Mouse (Mus musculus): Measurements from ENCODE around the gene Gm8082. TPM values are rescaled to one million over a fixed set of nuclear protein-coding genes. Genes with fewer than 3 reads are reported as not detected.
"Not testable (repeated sequence)": the region's sequence is repeated elsewhere in the genome, so short reads cannot be mapped to it uniquely, and the experiment has no call there.

Gm8082 gene
- not detected in 2 replicates for polyA plus RNA-seq (2016; fragmentation: Nextera tagmentation; extraction: Ambion mirVana)

DNA sequence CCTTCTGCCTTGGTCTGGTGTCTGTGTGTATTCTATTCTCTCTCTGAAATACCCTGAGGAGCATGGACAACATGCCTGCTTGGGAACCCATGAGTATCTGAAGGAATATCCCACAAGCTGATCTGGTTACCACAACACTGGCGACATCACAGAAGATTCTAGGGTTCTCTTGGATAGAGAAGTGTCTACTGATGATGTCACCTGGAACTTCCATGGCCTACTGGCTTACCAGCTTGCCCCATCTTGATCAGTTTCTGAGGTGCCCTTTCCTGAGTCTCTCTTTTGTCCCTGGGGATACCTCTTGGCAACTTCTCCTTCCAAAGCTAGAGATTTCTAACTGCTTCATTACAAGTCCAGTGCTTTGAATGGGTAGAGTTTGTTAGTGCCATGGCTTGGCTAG is at the start of gene Gm8082:
Gene Gm8082 (minus strand): TSS at position 101 of the 400 bp plus-strand sequence.
- not testable (repeated sequence) for H3K9ac ChIP-seq; H3K4me1 ChIP-seq; H3K27ac ChIP-seq; H3K9me3 ChIP-seq (replicated peaks); H3K27me3 ChIP-seq; ATAC-seq (ENCODE audit: low FRiP score); H3K36me3 ChIP-seq; H3K4me2 ChIP-seq (replicated peaks); H3K4me3 ChIP-seq
- WGBS: no CpG with 5 or more reads among the region's 1 CpGs

DNA sequence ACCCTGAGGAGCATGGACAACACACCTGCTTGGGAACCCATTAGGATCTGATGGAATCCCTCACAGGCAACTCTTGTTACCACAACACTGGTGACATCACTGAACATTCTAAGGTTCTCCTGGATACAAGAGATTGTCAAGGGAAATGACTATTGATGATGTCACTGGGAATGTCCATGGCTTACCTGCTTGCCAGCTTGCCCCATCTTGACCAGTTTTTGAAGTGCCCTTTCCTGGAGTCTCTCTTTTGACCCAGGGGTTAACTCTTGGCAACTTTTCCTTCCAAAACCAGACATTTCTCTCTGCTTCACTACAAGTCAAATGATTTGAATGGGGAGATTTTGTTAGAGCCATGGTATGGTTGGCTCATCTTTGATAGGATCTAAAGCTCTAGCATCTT is 22.1 kb upstream of the Gm8082 start, which contains the start of gene Gm10376:
Gene Gm10376 (minus strand): TSS at position 101 of the 400 bp plus-strand sequence.
- not testable (repeated sequence) for H3K27me3 ChIP-seq; H3K4me2 ChIP-seq (replicated peaks); H3K4me1 ChIP-seq; H3K27ac ChIP-seq; H3K4me3 ChIP-seq; H3K36me3 ChIP-seq; H3K9me3 ChIP-seq (replicated peaks); H3K9ac ChIP-seq; ATAC-seq (ENCODE audit: low FRiP score)

Other genes with a start within 250 kb of the Gm8082 start
- not detected in 2 replicates for gene Gm3015, start 224.8 kb downstream of the Gm8082 start, polyA plus RNA-seq (2016; fragmentation: Nextera tagmentation; extraction: Ambion mirVana)
- not detected in 2 replicates for gene Gm10377, start 195.6 kb downstream of the Gm8082 start, polyA plus RNA-seq (2016; fragmentation: Nextera tagmentation; extraction: Ambion mirVana)
- gene Gm21977, start 140.1 kb downstream of the Gm8082 start, polyA plus RNA-seq (2016; fragmentation: Nextera tagmentation; extraction: Ambion mirVana): not detected in 2 replicates
- gene Gm10376, start 22.0 kb upstream of the Gm8082 start, polyA plus RNA-seq (2016; fragmentation: Nextera tagmentation; extraction: Ambion mirVana): not detected in 2 replicates
- not detected in 2 replicates for gene Gm8094, start 83.0 kb upstream of the Gm8082 start, polyA plus RNA-seq (2016; fragmentation: Nextera tagmentation; extraction: Ambion mirVana)
- gene Gm8104, start 107.0 kb upstream of the Gm8082 start, polyA plus RNA-seq (2016; fragmentation: Nextera tagmentation; extraction: Ambion mirVana): not detected in 2 replicates
- gene Gm7233, start 186.2 kb upstream of the Gm8082 start, polyA plus RNA-seq (2016; fragmentation: Nextera tagmentation; extraction: Ambion mirVana): not detected in 2 replicates
- not detected in 2 replicates for gene Gm8122, start 241.7 kb upstream of the Gm8082 start, polyA plus RNA-seq (2016; fragmentation: Nextera tagmentation; extraction: Ambion mirVana)